Mouse (Mus musculus) megakaryocyte, embryonic 14.5 days (primary cell): ENCODE data around the gene Ccdc62.

Experiments
- FLI1 ChIP-seq: IDR thresholded peaks from 2 replicates; pipeline ENCODE4 v1.6.1; 2012; ENCODE audit warnings: low read length, inconsistent platforms, mixed read lengths
- GATA1 ChIP-seq: IDR thresholded peaks from 3 replicates; pipeline ENCODE4 v1.6.1; 2012; ENCODE audit warnings: mixed read lengths, low read length, inconsistent platforms, borderline replicate concordance

- TF ChIP-seq GATA1 (no peak), FLI1 (no peak)
Measured at GRCm38 (mm10) chr5:123998370-123998769, 67.9 kb downstream of the Ccdc62 start.
